Mouse (Mus musculus) lung, postnatal 0 days (tissue): ENCODE results near the gene Ccdc38.

ENCODE experiments used
- CTCF ChIP-seq: IDR thresholded peaks from 2 replicates; pipeline ENCODE4 v1.5.1; 2016; ENCODE audit warnings: antibody characterized with exemption, mild to moderate bottlenecking
- EP300 ChIP-seq: IDR thresholded peaks from 2 replicates; pipeline ENCODE4 v1.6.1; 2016; ENCODE audit warnings: antibody characterized with exemption, mild to moderate bottlenecking, control low read depth

- TF ChIP-seq CTCF, result no peak; the same call in 1 of the 2 replicates
- no peak for TF ChIP-seq EP300
Measured at GRCm38 (mm10) chr10:93589281-93589848, 48.9 kb downstream of the Ccdc38 start, which contains the start of gene Snrpf.
